Mouse (Mus musculus): ENCODE results near the gene Spata7. TPM values are rescaled to one million over a fixed set of nuclear protein-coding genes. Genes with fewer than 3 reads are reported as not detected.
"Not testable (repeated sequence)": the region's sequence is repeated elsewhere in the genome, so short reads cannot be mapped to it uniquely, and the experiment has no call there.

The Spata7 gene
- 6.4 and 13.3 TPM in 2 replicates for total RNA-seq (2017)

DNA sequence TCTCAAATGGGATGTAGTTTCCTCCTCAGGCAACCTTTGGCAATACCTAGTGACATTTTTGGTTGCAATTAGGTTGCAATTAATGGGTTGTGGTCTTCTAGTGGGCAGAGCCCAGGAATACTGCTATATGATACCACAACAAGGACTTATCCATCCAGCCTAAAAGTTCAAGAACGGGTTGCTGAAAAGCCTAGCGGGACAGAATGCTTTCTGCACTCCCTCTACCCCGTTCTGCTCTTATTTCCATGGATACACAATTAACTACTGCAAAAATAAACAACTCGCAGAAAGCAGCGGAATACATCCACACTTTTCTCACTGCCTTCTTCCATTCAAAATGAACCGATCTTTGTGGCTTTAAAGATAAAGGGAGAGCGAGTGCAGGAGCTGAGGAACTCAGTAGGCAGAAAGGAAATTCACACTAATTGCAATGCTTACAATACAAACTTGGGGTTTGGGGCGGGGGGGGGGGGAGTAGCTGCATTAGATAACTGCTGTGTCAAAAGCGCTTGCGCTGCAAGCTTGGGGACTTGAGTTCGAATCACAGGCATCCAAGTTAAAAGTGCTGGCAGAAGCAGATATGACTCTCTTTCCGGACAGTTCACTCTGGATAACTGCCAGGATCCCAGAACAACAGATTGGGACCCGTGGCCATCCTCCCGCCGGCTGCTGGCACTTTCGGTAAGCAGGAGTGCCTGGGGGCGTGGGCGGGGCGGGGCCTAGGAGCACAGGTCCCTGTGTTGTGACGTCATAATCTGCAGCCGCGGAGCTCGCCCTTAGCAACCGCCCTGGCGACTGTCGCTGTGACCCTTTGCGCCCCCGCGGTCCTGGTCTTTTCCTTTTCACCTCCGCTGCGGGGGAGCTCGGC is at the start of gene Spata7:
Spata7 (plus strand) TSS at position 766 of the 868 bp plus-strand sequence.
- peak; percentile 99 to 100 for ATAC-seq (replicated peaks in 1 of 2; ENCODE audit: insufficient read depth in 1 of 2, low FRiP score in 2 of 2, low TSS enrichment in 1 of 2, low read depth in 1 of 2, poor library complexity in 2 of 2, severe bottlenecking in 2 of 2)

DNA sequence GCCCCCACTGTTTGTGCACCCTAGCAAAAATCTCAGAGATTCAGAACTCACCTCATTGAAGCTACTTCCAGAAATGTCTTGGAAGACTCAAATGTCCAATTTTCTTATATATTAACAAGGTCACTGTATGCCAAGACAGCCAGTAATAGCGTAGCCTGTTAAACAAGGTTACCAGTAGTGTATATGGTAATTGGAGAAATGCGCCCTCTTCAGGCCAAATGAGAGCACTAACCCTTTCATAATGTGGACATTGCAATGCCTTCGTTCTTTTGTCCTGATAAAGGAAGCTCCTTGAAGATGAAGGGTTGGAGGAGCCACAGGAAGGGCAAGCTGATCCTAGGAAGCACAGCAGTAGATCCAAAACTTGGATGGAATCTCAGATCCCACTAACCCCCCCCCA is 42.7 kb upstream of the Spata7 start:
- ATAC-seq (replicated peaks in 1 of 2; ENCODE audit: insufficient read depth in 1 of 2, low FRiP score in 2 of 2, low TSS enrichment in 1 of 2, low read depth in 1 of 2, poor library complexity in 2 of 2, severe bottlenecking in 2 of 2), result no peak; a peak in 1 of 4 replicates

DNA sequence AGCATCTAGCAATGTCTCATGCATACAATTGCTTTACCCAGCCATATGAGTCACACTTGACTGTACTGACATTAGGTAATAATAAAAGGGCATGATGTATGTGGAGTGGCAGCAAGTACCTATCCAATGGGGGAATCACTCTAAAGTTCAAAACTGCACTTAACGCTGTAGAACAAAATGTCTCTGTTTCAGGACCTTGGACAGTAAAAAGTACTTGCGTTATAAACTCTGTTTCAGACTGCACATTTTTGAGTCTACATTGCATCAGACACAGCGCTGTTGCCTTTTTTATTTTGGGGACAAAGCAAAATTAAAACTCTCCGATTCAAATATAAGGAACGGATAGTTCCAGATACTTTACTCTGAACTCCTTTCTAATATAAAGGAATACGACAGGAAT is 39.4 kb upstream of the Spata7 start:
- no peak for ATAC-seq (replicated peaks in 1 of 2; ENCODE audit: insufficient read depth in 1 of 2, low FRiP score in 2 of 2, low TSS enrichment in 1 of 2, low read depth in 1 of 2, poor library complexity in 2 of 2, severe bottlenecking in 2 of 2)

DNA sequence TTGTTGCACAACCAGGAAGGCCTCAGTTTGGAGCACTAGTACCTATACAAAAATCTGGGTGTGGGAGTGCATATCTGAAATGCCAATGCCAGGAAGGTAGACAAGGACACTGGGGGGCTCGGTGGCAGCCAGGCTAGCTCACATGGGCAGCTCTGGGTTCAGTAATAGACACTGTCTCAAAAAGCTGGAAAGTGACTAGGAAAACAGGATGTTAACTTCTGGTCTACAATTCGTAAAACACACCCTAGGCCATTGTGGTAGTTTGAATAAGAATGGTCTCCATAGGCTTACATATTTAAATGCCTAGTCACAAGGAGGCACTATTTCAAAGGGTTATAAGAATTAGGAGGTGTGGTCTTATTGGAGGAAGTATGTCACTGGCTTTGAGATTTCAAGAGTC is 36.9 kb upstream of the Spata7 start:
- ATAC-seq (replicated peaks in 1 of 2; ENCODE audit: insufficient read depth in 1 of 2, low FRiP score in 2 of 2, low TSS enrichment in 1 of 2, low read depth in 1 of 2, poor library complexity in 2 of 2, severe bottlenecking in 2 of 2), result no peak

DNA sequence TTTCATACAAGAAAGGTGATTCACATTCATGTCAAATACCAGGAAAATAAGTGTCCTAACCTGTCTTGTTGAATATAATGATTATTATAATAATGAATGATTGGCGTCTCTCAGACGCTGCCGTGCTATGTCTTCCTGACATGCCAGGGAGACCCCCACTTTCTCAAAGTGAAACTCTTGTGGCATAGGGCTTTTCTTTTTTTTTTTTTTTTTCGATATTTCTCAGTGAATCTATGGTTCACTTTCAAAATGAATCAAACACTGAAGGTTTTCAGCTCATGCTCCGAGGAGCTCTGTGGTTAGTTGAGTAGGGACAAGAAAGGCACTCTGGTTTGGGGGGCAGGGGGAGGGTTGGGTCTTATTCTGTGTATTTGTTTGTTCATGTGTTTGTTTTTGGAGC is 27.1 kb upstream of the Spata7 start:
- ATAC-seq (replicated peaks in 1 of 2; ENCODE audit: insufficient read depth in 1 of 2, low FRiP score in 2 of 2, low TSS enrichment in 1 of 2, low read depth in 1 of 2, poor library complexity in 2 of 2, severe bottlenecking in 2 of 2), result no peak

DNA sequence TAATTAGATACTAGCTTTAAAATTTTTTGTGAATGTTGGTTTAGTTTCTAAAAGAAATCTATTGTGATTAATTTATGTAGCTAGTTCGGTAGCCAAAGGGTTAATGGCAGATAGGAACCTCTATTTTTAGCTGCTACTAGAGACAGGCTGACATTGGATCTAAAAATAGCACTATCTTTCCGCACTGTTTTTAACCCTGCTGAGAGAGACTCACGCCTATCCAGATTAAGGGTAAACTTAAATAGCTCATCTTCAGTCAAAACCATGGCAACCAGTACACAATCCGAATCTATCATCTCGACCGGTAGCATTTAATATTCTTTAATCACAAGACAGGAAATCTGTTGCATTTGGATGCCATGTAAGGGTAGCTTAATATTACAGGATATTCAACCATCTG is 25.8 kb upstream of the Spata7 start:
- ATAC-seq (replicated peaks in 1 of 2; ENCODE audit: insufficient read depth in 1 of 2, low FRiP score in 2 of 2, low TSS enrichment in 1 of 2, low read depth in 1 of 2, poor library complexity in 2 of 2, severe bottlenecking in 2 of 2), result no peak

DNA sequence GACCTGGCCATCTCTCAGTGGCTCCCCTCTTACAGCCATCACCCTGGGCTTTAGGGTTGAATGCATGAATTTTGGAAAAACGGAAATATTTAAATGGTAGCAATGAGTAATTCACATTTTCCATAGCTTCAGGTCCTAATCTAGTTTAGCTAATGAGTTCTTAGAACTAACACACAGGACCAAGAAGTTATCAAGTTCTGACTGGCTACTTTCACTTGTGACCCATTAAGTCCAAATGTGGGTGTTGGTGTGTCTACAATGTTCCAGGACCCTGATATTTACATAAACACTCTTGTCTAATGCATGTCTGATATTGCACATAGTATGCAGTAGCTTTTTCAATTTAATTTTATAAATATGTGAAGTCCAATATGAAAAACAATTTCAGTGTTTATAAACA is 22.7 kb upstream of the Spata7 start:
- no peak for ATAC-seq (replicated peaks in 1 of 2; ENCODE audit: insufficient read depth in 1 of 2, low FRiP score in 2 of 2, low TSS enrichment in 1 of 2, low read depth in 1 of 2, poor library complexity in 2 of 2, severe bottlenecking in 2 of 2)

DNA sequence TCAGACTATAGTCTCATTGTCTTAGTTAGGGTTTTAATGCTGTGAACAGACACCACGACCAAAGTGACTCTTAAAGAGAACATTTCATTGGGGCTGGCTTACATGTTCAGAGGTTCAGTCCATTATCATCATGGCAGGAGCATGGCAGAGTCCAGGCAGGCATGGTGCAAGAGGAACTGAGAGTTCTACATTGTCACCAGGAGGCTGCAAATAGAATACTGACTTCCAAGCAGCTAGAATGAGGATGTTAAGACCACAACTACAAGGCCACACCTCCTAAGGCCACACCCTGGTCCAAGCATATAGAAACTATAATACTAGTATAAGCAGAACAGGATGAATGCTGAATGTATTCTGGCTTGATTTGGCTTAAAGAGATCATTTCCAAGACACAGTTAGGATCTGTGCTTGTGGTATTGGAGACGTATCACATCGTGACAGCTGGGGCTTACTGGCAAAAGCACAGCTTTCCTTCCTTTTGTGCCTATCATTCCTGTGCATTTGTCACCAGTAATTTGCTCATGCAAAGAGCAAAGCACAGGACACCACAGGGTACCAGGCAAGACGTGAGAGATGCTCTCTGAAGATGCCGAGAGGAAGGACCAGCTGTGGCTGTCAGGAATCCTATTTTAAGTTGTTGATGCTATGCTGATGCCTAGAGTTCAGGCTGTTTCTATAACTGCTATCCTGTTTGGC is 21.2 kb upstream of the Spata7 start:
- ATAC-seq (replicated peaks in 1 of 2; ENCODE audit: insufficient read depth in 1 of 2, low FRiP score in 2 of 2, low TSS enrichment in 1 of 2, low read depth in 1 of 2, poor library complexity in 2 of 2, severe bottlenecking in 2 of 2), result no peak

DNA sequence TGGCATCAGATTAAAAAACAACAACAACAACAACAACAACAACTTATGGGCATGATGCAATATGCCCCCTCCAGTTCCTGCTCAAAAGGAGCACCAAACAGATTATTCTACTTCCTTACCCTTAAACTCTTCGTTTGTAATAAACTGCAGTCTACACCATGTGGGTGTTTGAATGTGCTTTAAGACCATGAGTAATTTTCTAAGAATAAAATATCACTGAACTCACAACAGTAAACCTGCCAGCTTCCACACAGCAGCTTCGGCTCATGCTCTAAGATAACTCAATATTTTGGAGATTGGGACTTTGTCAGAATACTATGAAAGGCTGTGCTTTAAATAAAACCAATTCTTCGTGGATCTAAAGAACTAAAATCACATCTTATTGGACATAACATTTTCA is 17.6 kb upstream of the Spata7 start:
- ATAC-seq (replicated peaks in 1 of 2; ENCODE audit: insufficient read depth in 1 of 2, low FRiP score in 2 of 2, low TSS enrichment in 1 of 2, low read depth in 1 of 2, poor library complexity in 2 of 2, severe bottlenecking in 2 of 2), result no peak

DNA sequence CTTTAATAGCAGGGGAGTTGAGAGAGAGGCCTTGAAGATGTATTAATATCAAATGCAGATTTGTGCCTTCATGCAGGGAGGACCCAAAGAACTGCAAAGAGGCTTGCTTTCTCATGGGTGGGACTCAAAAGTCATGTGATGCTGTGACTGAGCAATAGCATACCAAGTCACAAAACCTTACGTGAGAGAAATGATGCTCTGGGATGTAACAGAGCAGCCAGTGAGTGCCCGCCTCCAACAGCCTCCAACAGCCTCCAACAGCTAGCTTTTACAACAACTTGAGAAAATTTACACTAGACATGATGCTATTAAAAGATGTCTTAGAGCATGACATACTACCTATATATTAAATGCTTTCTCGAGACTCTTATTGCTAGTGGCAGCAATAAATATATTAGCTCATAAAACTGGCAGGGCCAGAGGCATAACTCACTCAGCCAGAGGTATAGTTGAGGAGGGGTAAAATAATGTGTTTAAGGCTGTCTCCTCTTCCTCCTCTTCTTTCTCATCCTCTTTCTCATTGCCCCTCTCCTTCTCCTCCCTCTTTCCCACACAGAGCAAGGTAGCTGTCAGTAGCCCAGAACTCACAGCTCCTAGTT is 12.9 kb upstream of the Spata7 start:
- ATAC-seq (replicated peaks in 1 of 2; ENCODE audit: insufficient read depth in 1 of 2, low FRiP score in 2 of 2, low TSS enrichment in 1 of 2, low read depth in 1 of 2, poor library complexity in 2 of 2, severe bottlenecking in 2 of 2), result no peak

DNA sequence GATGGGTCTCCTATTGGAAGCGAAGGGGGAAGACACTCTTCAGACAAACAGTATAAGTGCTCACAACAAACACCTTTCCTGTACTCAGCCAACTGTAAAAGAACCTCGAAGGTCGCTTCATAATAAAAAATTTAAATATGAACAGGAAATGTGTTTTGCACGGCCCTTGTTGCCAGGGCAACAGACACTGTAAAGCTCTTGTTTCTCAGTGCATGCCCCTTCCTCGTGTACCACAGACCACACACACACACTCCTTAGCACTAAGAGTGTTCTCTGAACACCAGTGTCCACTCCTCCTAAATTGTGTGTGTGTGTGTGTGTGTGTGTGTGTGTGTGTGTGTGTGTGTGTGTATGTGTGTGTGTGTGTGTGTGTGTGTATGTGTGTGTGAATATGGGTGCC is 12.2 kb upstream of the Spata7 start:
- ATAC-seq (replicated peaks in 1 of 2; ENCODE audit: insufficient read depth in 1 of 2, low FRiP score in 2 of 2, low TSS enrichment in 1 of 2, low read depth in 1 of 2, poor library complexity in 2 of 2, severe bottlenecking in 2 of 2), result peak; percentile 83 to 92

DNA sequence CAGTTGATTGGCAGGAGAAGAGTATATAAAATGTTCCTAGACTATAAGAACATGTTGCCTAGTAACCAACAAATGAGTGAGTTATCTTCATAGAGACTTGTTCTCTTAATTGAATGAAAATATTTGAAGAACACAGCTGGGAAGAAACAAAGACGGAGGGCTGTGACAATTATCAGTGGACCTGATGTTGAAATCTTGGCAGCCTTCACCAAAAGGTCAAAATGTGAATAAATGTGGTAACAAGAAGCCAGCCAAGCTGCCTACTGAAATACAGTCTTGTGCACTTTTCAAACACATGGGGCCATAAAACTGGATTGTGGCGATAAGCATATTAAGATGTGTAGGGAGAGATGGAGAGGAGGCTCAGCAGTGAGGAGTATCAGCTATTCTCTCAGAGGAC is 8.5 kb upstream of the Spata7 start:
- no peak for ATAC-seq (replicated peaks in 1 of 2; ENCODE audit: insufficient read depth in 1 of 2, low FRiP score in 2 of 2, low TSS enrichment in 1 of 2, low read depth in 1 of 2, poor library complexity in 2 of 2, severe bottlenecking in 2 of 2)

DNA sequence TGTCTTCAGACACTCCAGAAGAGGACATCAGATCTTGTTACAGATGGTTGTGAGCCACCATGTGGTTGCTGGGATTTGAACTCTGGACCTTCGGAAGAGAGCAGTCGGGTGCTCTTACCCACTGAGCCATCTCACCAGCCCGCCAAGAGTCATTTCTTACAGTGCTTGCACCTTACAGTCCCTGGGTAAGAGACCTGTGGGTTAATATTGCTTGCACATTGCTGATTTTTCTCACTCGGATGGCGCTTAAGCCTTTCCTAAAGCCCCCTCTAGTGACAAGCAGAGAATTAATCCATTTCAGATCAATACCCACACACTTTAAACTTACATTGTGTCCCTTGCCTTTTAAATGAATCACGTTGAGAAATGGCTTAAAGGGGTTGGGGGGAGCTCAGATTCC is 7.0 kb upstream of the Spata7 start:
- not testable (repeated sequence) for ATAC-seq (replicated peaks in 1 of 2; ENCODE audit: insufficient read depth in 1 of 2, low FRiP score in 2 of 2, low TSS enrichment in 1 of 2, low read depth in 1 of 2, poor library complexity in 2 of 2, severe bottlenecking in 2 of 2)

DNA sequence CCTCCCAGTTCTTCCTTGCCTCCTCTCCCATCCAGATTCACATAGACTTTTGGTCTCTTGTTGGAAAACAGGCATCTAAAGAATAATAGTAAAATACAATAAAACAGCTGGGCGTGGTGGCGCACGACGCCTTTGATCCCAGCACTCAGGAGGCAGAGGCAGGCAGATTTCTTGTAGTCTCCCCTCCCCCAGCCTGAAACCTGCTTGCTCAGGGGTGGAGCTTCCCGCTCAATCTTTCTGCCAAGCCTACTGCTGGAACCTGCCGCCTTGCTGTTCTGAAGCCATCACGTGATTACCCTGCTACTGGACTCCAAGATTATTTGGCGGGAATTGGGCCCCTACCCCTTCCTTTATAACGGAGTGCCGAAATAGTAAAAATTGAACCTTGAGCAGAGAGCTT is 4.7 kb upstream of the Spata7 start:
- not testable (repeated sequence) for ATAC-seq (replicated peaks in 1 of 2; ENCODE audit: insufficient read depth in 1 of 2, low FRiP score in 2 of 2, low TSS enrichment in 1 of 2, low read depth in 1 of 2, poor library complexity in 2 of 2, severe bottlenecking in 2 of 2)

DNA sequence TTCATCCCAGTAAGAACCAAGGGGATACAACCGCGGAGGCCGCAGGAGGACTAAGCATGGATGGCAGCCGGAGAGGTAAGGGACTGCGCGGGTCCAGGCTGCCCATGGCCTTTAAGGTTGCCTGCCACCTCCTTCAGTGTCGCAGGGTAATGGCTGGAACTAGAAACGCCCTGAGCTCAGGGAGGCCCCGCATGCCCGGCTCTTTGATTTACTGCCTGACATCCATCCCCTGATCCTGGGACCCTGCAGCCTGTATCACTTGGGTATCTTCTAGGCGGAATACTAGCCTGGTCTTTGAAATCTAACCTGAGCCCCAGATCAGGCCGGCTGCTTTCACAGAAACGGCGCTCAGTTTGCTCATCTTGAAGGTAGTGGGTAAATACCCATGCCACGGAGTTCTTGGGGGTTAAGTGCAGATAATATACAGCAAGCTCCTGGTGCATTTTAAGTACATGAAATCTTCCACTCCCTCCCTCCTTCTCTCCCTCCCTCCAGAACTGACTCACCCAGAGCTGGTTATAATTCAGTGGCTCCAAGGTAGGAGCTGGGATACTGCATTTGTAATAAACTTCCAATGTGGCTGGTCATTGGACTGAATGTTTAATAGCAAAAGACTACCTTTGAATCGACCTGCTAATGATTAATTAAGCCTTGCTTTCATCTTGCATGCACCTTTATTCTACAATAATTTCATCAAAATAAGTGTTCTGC is 458 bp downstream of the Spata7 start:
- peak; percentile 66 to 75 for ATAC-seq (replicated peaks in 1 of 2; ENCODE audit: insufficient read depth in 1 of 2, low FRiP score in 2 of 2, low TSS enrichment in 1 of 2, low read depth in 1 of 2, poor library complexity in 2 of 2, severe bottlenecking in 2 of 2)

DNA sequence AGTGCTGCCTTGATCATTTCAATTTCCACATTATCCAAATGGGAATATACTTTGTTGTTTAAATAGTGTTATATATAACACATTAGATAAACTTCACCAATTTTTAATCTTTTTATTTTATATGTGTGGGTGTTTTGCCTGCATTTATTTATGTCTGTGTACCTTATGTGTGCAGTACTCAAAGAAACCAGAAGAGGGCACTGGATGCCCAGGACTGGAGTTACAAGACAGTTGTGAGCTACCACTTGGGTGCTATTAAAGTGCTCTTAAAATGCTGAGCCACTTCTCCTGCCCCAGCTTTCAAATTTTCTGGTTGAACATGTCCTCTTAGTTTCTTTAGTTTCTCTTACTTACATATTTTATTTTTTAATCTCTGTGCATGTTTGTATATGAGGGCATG is 16.9 kb downstream of the Spata7 start:
- no peak for ATAC-seq (replicated peaks in 1 of 2; ENCODE audit: insufficient read depth in 1 of 2, low FRiP score in 2 of 2, low TSS enrichment in 1 of 2, low read depth in 1 of 2, poor library complexity in 2 of 2, severe bottlenecking in 2 of 2)

DNA sequence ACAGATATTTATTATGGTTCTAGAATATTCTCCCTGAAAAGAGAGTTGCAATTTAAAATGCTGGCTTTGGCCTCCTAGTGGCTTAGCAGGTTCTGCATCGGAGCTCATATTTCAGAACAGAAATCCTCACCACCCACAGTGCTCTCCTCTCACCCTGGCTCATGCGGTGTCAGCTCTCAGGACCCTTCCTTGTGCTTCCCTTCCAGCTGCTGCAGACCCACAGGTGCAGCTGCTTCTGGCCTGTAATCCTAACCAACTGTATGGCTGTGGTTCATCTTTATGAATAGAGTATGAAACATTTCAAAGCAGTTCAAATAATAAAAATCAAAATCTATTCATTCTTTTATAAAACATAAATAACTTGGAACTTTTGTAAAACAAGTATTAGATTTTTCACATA is 28.9 kb downstream of the Spata7 start:
- ATAC-seq (replicated peaks in 1 of 2; ENCODE audit: insufficient read depth in 1 of 2, low FRiP score in 2 of 2, low TSS enrichment in 1 of 2, low read depth in 1 of 2, poor library complexity in 2 of 2, severe bottlenecking in 2 of 2), result no peak

DNA sequence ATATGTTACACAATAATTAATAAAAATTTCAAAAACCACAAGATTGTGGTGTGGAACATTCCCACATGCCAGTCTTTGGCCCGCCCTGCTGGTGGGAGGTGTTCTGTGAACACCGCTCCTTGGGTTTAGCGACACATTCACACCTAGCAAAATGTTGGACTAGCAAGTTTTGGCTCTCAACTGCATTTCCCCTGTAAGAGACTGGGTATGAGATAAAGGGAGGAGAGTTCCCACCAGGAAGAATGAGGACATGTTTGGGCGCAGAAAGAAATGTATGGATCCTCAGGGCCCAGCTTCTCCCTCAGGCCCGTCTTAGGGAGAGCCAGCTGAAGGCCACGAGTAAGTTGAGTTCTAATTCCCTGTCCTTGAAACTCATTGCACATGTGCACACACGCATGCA is 34.7 kb downstream of the Spata7 start:
- no peak for ATAC-seq (replicated peaks in 1 of 2; ENCODE audit: insufficient read depth in 1 of 2, low FRiP score in 2 of 2, low TSS enrichment in 1 of 2, low read depth in 1 of 2, poor library complexity in 2 of 2, severe bottlenecking in 2 of 2)

Data from hematopoietic stem cell, adult 5-6 weeks (primary cell).